13 mouse cellular contexts compared by ENCODE assay signal in the genomic region with DNA sequence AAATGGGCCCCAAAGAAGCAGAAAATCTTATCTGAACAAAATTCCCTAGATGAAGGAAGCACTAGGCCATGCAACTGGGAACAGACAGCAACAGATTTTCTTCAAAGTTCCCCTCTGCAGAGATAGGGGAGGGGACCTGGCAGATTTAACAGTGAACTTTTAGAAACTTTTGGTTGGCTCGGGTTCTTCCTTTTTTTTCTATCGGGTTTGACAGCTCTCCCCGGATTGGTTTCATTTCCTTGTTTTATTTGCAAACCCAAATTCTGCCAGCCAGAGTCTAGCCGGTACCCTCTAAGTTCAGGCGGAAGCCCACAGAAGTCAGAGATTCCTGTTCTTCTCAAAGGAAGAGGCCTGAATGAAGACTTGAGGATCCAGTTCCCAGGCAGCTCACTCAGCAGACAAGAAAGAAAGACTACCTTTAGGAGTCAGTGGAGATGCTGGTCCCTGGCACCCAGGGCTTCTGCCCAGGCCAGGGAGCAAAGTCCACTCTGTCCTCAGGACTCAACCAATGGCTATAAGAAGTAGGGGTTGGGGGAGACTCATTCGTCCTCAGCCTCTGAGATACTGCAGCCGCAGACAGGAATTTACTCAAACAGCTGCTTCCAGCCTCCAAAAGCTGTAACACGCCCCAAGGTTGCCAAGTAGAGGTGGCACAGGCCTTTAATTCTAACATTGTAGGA. TPM values are rescaled to one million over a fixed set of nuclear protein-coding genes. Genes with fewer than 3 reads are reported as not detected.
DNase-seq lines count a peak whose midpoint lies in the region; TF ChIP-seq lines count a peak whose summit lies in the region.
"Had no signal": no experiment of that assay in that cellular context is flagged by ENCODE, and none has a peak within 500 bp of the region (broad histone marks: within the 10 kb centered on the region; RNA-seq: fewer than 3 reads in every experiment).

No protein-coding gene starts in this region.

- H3K36me3 ChIP-seq in macrophage (ENCODE audit: inconsistent target) = no peaks in the 10 kb centered on the region
- H3K36me3 ChIP-seq: forebrain, embryonic 12.5 days; hindbrain, embryonic 15.5 days had no signal

- H3K4me3 ChIP-seq in bone marrow, adult 2 months (replicated peaks; ENCODE audit: control insufficient read depth, low read depth, low read length) = no peak overlapping the region
- no peak overlapping the region for H3K4me3 ChIP-seq in macrophage (ENCODE audit: inconsistent target)
- H3K4me3 ChIP-seq: forebrain, embryonic 12.5 days; hindbrain, embryonic 15.5 days had no signal

- DNase-seq in kidney, postnatal 25 days = peak; percentile 16 to 53
- DNase-seq in kidney, postnatal 10 days = no peak
- DNase-seq in 416B (ENCODE audit: low read depth) = peak; percentile 46
- no peak for DNase-seq in gastrocnemius, adult 8-10 months (ENCODE audit: low spot score in 2 of 2)
- no peak for DNase-seq in ovary, adult 18-20 months (ENCODE audit: low spot score)
- DNase-seq in embryo, embryonic 9.5 days (ENCODE audit: extremely low spot score) = no peak
- DNase-seq: embryo, embryonic 11 days; gastrocnemius, postnatal 36 days; lung, embryonic 14.5 days had no signal

- 8% methylated on average over 8 of the region's 8 CpGs for WGBS in bone marrow, adult 2 months
- WGBS in macrophage (ENCODE audit: missing documents) = 3% methylated on average over 8 of the region's 8 CpGs

- peaks cover 18% of the 10 kb centered on the region for H3K79me2 ChIP-seq in macrophage (ENCODE audit: inconsistent target)

- no peak for TF ChIP-seq POLR2A in bone marrow, adult 2 months (IDR thresholded peaks at IDR 0.05; ENCODE audit: borderline replicate concordance, control insufficient read depth, low read depth, low read length)

- H3K4me1 ChIP-seq in bone marrow, adult 2 months (ENCODE audit: control insufficient read depth, insufficient read depth, low read length) = peaks cover 2% of the 10 kb centered on the region; the same call in 1 of the 2 replicates

- TF ChIP-seq CTCF in bone marrow, adult 2 months (IDR thresholded peaks at IDR 0.05; ENCODE audit: control insufficient read depth, insufficient read depth, low read length) = no peak

- H3K27ac ChIP-seq in bone marrow, adult 2 months (ENCODE audit: control insufficient read depth, insufficient read depth, low read depth, low read length, poor library complexity) = peak overlapping the region; percentile 76
- H3K27ac ChIP-seq in macrophage = peak overlapping the region; percentile 88
- H3K27ac ChIP-seq: forebrain, embryonic 12.5 days; hindbrain, embryonic 15.5 days had no signal

RNA-seq across cellular contexts. Expression of a gene that starts 2.9 kb away (rescaled TPM):
- 12.9 and 14.3 TPM in 2 replicates for polyA plus RNA-seq in bone marrow, adult 2 months (2011; ENCODE audit: insufficient read depth, insufficient read length, low replicate concordance, missing spikeins)
- total RNA-seq in macrophage (2018; cell fraction: chromatin; rRNA removed) = 100 to 1,000 TPM in 19 of 26 experiments, 10 to 100 TPM in 7; 62.0 to 236 (median 168) TPM
- total RNA-seq in macrophage (2018; cell fraction: cytosol; rRNA removed) = 10 to 100 TPM; 32.4 to 57.4 (median 42.8) TPM
- total RNA-seq in macrophage (2018; cell fraction: nucleus; rRNA removed) = 100 to 1,000 TPM in 4 of 26 experiments, 10 to 100 TPM in 22; 27.5 to 131 (median 71.2) TPM
- polyA plus RNA-seq in macrophage (2018) = 22.4 to 47.5 TPM (median 23.5 TPM) in 3 replicates
- 10 to 100 TPM; 19.1 to 24.1 (median 20.0) TPM for total RNA-seq in gastrocnemius, adult 8-10 months (2022)

Comparison
In these comparisons a context has a peak if more than half of its experiments do, and no peak if none do; other contexts are left out.
1. DNase-seq: peak in kidney, postnatal 25 days (2 of 2) and 416B (single experiment); none in kidney, postnatal 10 days (single experiment), gastrocnemius, adult 8-10 months (0 of 2), ovary, adult 18-20 months (single experiment) and embryo, embryonic 9.5 days (single experiment).